Mouse (Mus musculus): ENCODE measurements around the gene Hectd4. TPM values are rescaled to one million over a fixed set of nuclear protein-coding genes. Genes with fewer than 3 reads are reported as not detected.
"Not testable (repeated sequence)": the region's sequence is repeated elsewhere in the genome, so short reads cannot be mapped to it uniquely, and the experiment has no call there.

Gene Hectd4
- polyA plus RNA-seq, 1 experiment from 2014 or later = 22.6 TPM

DNA sequence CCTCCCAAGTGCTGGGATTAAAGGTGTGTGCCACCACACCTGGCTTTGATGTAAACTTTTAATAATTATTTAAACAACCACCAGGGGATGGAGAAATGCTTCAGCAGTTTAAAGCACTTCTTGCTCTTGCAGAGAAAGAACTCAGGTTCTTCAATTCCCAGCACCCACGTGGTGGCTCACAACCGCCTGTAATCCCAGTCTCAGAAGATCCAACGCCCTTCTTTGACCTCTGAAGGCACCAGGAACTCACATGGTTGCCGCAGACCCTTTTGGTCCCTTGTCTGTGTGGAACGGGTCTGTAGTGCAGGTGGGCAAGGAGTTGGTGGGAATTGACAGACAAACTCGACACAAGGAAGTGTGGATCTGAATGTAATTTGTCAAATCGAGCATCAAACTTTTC lies 5.3 kb upstream of the Hectd4 start:
- 62% methylated on average over 7 of the region's 7 CpGs for WGBS

DNA sequence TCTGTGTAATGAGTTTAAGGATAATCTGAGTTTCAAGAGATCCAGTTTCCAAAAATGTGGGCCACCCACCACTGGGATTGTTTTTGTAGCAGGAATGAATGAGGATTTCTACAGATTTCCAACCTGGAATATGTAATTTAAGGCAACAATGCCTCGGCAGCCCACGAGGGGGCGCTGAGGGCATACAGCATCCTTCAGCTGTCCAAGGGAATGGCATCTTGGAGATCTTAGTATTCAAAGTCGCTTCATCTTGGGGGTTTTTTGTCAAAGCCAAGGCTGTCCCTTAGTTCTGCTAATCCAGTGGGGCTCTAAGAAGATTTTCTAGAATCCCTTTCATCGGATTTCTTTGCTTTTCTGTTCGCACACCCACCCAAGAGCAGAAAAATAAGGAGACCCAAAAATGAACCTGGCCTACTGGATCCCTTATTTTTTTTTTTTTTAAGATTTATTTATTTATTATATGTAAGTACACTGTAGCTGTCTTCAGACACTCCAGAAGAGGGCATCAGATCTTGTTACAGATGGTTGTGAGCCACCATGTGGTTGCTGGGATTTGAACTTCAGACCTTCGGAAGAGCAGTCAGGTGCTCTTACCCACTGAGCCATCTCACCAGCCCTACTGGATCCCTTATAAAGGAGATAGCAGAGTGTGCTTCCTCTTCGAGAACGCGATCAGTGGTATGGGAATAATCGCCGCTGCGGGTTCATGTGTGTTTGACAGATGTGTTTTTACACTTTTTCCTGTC lies 4.5 kb upstream of the Hectd4 start:
- no peak overlapping the region for H3K4me3 ChIP-seq (ENCODE audit: low read depth, low read length)
- H3K9ac ChIP-seq (ENCODE audit: low read depth, low read length) = no peak overlapping the region
- peaks cover 19% of the 10 kb centered on the region for H3K36me3 ChIP-seq (ENCODE audit: control insufficient read depth, insufficient read depth, low read length)
- no peak overlapping the region for H3K27ac ChIP-seq (ENCODE audit: low read length)
- peaks cover 3% of the 10 kb centered on the region; the same call in 1 of the 2 replicates for H3K4me1 ChIP-seq (ENCODE audit: control insufficient read depth, insufficient read depth, low read length)
- no peak for ATAC-seq
- H3K27me3 ChIP-seq (ENCODE audit: control insufficient read depth, insufficient read depth, low read depth, low read length) = no peaks in the 10 kb centered on the region
- H3K9me3 ChIP-seq (replicated peaks; ENCODE audit: control insufficient read depth, low read length, poor library complexity, severe bottlenecking) = no peaks in the 10 kb centered on the region
- H3K4me2 ChIP-seq (ENCODE audit: low read length) = no peak overlapping the region
- WGBS = 46% methylated on average over 13 of the region's 13 CpGs

More for the DNA sequence above, 5.3 kb upstream of the Hectd4 start:
- no peaks in the 10 kb centered on the region for H3K9me3 ChIP-seq (replicated peaks; ENCODE audit: control insufficient read depth, low read length, poor library complexity, severe bottlenecking)
- H3K9ac ChIP-seq (ENCODE audit: low read depth, low read length) = no peak overlapping the region
- no peaks in the 10 kb centered on the region for H3K27me3 ChIP-seq (ENCODE audit: control insufficient read depth, insufficient read depth, low read depth, low read length)
- H3K4me1 ChIP-seq (ENCODE audit: control insufficient read depth, insufficient read depth, low read length) = peaks cover 2% of the 10 kb centered on the region; the same call in 1 of the 2 replicates
- no peak overlapping the region for H3K4me2 ChIP-seq (ENCODE audit: low read length)
- no peak for ATAC-seq
- no peak overlapping the region for H3K27ac ChIP-seq (ENCODE audit: low read length)
- H3K4me3 ChIP-seq (ENCODE audit: low read depth, low read length) = no peak overlapping the region
- H3K36me3 ChIP-seq (ENCODE audit: control insufficient read depth, insufficient read depth, low read length) = peaks cover 19% of the 10 kb centered on the region

DNA sequence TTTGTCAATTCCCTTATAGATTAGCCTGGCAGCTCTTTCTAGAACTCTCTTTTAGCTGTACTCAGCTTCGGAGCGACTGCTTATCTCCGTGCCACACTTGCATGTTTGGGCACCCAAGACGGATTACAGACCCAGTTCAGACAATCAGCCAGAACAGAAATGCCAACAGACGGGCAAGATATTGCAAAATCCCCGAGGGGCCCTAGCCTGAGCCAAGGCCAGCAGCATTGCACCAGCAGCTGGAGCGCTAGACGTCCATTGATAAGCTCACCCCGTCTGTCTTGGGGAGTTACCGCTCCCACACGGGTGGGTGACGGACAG lies 3.9 kb upstream of the Hectd4 start:
- no peaks in the 10 kb centered on the region for H3K27me3 ChIP-seq (ENCODE audit: control insufficient read depth, insufficient read depth, low read depth, low read length)
- no peak overlapping the region for H3K27ac ChIP-seq (ENCODE audit: low read length)
- ATAC-seq = no peak
- H3K4me3 ChIP-seq (ENCODE audit: low read depth, low read length) = no peak overlapping the region
- peaks cover 15% of the 10 kb centered on the region for H3K36me3 ChIP-seq (ENCODE audit: control insufficient read depth, insufficient read depth, low read length)
- 73% methylated on average over 12 of the region's 12 CpGs for WGBS
- H3K4me2 ChIP-seq (ENCODE audit: low read length) = no peak overlapping the region
- no peaks in the 10 kb centered on the region for H3K9me3 ChIP-seq (replicated peaks; ENCODE audit: control insufficient read depth, low read length, poor library complexity, severe bottlenecking)
- H3K9ac ChIP-seq (ENCODE audit: low read depth, low read length) = no peak overlapping the region
- peaks cover 3% of the 10 kb centered on the region; the same call in 1 of the 2 replicates for H3K4me1 ChIP-seq (ENCODE audit: control insufficient read depth, insufficient read depth, low read length)

DNA sequence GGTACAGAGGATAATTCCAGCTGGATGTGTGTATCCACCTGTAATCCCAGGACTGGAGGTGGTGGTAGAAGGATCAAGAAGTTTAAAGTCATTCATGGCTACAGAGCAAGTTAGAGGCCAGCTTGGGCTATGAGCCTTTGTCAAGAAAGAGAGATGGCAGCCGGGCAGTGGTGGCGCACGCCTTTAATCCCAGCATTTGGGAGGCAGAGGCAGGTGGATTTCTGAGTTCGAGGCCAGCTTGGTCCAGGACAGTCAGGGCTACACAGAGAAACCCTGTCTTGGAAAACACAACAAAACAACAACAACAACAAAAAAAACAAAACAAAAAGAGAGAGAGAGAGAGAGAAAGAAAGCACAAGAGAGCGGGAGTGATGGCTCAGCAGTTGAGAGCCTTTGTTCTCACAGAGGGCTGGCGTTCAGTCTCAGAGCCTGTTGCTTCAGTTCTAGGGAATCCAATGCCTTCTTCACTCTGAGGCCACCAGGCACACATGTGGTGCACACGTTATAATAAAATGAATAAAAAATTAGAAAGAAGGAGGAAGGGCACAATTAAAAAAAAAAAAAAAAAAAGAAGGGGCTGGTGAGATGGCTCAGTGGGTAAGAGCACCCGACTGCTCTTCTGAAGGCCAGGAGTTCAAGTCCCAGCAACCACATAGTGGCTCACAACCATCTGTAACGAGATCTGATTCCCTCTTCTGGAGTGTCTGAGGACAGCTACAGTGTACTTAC lies 3.3 kb upstream of the Hectd4 start:
- not testable (repeated sequence) for H3K9me3 ChIP-seq (replicated peaks; ENCODE audit: control insufficient read depth, low read length, poor library complexity, severe bottlenecking); H3K4me2 ChIP-seq (ENCODE audit: low read length); H3K4me1 ChIP-seq (ENCODE audit: control insufficient read depth, insufficient read depth, low read length); H3K27me3 ChIP-seq (ENCODE audit: control insufficient read depth, insufficient read depth, low read depth, low read length); H3K9ac ChIP-seq (ENCODE audit: low read depth, low read length); H3K27ac ChIP-seq (ENCODE audit: low read length); H3K4me3 ChIP-seq (ENCODE audit: low read depth, low read length); ATAC-seq
- 88% methylated on average over 9 of the region's 9 CpGs for WGBS
- peaks cover 11% of the 10 kb centered on the region for H3K36me3 ChIP-seq (ENCODE audit: control insufficient read depth, insufficient read depth, low read length)

DNA sequence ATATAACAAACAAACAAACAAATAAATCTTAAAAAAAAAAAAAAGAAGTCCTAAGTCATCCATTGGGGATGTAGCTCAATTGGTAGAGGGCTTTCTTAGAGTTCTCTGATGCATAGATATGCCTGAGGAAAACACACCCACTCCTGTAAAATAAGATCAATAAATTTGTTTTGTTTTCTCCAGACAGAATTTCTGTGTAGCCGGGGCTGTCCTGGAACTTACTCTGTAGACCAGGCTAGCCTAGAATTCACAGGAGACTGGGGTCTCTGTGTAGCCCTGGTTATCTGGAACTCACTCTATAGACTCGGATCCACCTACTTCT lies 2.7 kb upstream of the Hectd4 start:
- no peak overlapping the region for H3K4me3 ChIP-seq (ENCODE audit: low read depth, low read length)
- peaks cover 9% of the 10 kb centered on the region for H3K4me1 ChIP-seq (ENCODE audit: control insufficient read depth, insufficient read depth, low read length)
- no peak overlapping the region for H3K4me2 ChIP-seq (ENCODE audit: low read length)
- no peaks in the 10 kb centered on the region for H3K27me3 ChIP-seq (ENCODE audit: control insufficient read depth, insufficient read depth, low read depth, low read length)
- no peak overlapping the region for H3K27ac ChIP-seq (ENCODE audit: low read length)
- ATAC-seq = no peak
- H3K36me3 ChIP-seq (ENCODE audit: control insufficient read depth, insufficient read depth, low read length) = peaks cover 6% of the 10 kb centered on the region
- WGBS = 94% methylated on average over 2 of the region's 2 CpGs
- no peaks in the 10 kb centered on the region for H3K9me3 ChIP-seq (replicated peaks; ENCODE audit: control insufficient read depth, low read length, poor library complexity, severe bottlenecking)
- H3K9ac ChIP-seq (ENCODE audit: low read depth, low read length) = no peak overlapping the region

DNA sequence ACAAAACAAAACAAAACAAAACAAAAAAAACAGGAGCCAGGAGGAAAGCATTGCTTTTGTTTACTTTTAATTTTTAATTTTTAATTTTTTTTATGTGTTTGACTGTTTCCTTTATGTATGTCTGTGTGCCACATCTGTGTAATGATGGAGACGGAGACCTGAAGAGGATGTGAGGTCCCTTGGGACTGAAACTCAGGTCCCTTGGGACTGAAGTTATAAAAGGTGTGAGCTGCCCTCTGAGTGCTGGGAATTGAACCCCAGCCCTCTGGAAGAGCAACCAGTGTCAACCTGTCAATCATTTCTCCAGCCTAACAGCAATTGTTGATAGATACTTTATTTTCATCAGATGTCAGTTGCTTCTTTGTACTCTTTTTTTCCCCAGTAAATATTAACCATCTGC lies 829 bp upstream of the Hectd4 start:
- no peaks in the 10 kb centered on the region for H3K36me3 ChIP-seq (ENCODE audit: control insufficient read depth, insufficient read depth, low read length)
- no peak for ATAC-seq
- H3K9me3 ChIP-seq (replicated peaks; ENCODE audit: control insufficient read depth, low read length, poor library complexity, severe bottlenecking) = no peaks in the 10 kb centered on the region
- no peak overlapping the region for H3K4me3 ChIP-seq (ENCODE audit: low read depth, low read length)
- no peak overlapping the region for H3K4me2 ChIP-seq (ENCODE audit: low read length)
- H3K9ac ChIP-seq (ENCODE audit: low read depth, low read length) = no peak overlapping the region
- H3K4me1 ChIP-seq (ENCODE audit: control insufficient read depth, insufficient read depth, low read length) = peaks cover 17% of the 10 kb centered on the region
- no peak overlapping the region for H3K27ac ChIP-seq (ENCODE audit: low read length)
- no peaks in the 10 kb centered on the region for H3K27me3 ChIP-seq (ENCODE audit: control insufficient read depth, insufficient read depth, low read depth, low read length)
- 90% methylated on average over 1 of the region's 1 CpGs for WGBS

DNA sequence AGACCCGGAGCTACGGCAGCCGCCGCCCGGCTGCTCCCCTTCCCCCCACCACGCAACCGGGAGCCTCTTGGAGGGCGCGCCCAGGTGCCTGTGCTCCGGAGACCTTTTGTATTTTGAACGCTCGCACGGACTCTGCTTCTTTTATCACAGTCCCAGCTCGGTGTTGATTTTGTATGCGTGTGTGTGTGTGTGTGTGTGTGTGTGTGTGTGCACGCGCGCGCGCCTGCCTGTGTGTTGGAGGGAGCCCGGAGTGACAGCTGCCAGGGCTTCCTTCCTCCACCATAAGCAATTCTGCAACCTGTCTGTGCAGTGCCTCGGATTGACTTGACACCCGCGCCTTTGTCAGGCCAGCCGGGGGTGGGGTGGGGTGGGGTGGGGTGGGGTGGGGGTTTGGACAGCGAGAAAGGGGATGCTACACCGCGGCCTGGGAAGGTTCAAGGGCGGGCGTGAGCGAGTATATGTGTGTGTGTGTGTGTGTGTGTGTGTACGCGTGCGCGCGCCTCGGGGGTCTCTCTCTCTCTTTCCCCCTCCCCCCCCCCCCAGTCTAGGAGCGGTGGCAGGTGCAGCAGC lies 798 bp downstream of the Hectd4 start:
- peak overlapping the region; percentile 95 for H3K27ac ChIP-seq (ENCODE audit: low read length)
- peak overlapping the region; percentile 99 for H3K9ac ChIP-seq (ENCODE audit: low read depth, low read length)
- H3K4me3 ChIP-seq (ENCODE audit: low read depth, low read length) = peak overlapping the region; percentile 98
- ATAC-seq = peak; percentile 62
- H3K27me3 ChIP-seq (ENCODE audit: control insufficient read depth, insufficient read depth, low read depth, low read length) = no peaks in the 10 kb centered on the region
- 0% methylated on average over 25 of the region's 38 CpGs for WGBS
- peaks cover 19% of the 10 kb centered on the region for H3K4me1 ChIP-seq (ENCODE audit: control insufficient read depth, insufficient read depth, low read length)
- no peaks in the 10 kb centered on the region for H3K36me3 ChIP-seq (ENCODE audit: control insufficient read depth, insufficient read depth, low read length)
- peak overlapping the region; percentile 71 for H3K4me2 ChIP-seq (ENCODE audit: low read length)
- H3K9me3 ChIP-seq (replicated peaks; ENCODE audit: control insufficient read depth, low read length, poor library complexity, severe bottlenecking) = no peaks in the 10 kb centered on the region

DNA sequence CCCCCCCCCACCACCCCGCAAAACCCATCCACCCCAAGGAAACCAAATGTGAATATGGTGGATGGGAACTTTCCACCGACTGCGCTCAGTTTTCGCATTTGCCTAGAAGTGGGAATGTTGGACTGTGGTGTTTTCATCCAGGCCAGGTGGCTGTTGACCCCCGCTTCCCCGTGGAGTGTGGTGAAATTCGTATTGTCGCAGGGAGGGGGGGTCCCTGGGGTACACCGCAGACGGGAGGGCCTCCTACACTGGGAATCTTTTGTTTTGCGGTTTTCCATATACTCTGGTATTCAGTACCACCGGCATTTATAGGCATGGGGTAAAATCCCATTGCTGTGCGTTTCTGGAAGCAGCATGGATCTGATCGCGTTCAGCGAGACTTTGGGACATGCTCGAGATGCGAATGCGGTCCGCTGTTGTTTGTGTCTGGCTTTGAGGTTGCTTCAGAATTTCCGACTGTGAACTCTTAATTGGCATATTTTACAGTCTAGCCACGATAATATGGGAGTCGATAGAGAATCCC lies 1.4 kb downstream of the Hectd4 start:
- H3K4me3 ChIP-seq (ENCODE audit: low read depth, low read length) = peak overlapping the region; percentile 98
- peak overlapping the region; percentile 99 for H3K9ac ChIP-seq (ENCODE audit: low read depth, low read length)
- peak overlapping the region; percentile 95 for H3K27ac ChIP-seq (ENCODE audit: low read length)
- peak overlapping the region; percentile 71 for H3K4me2 ChIP-seq (ENCODE audit: low read length)
- no peaks in the 10 kb centered on the region for H3K9me3 ChIP-seq (replicated peaks; ENCODE audit: control insufficient read depth, low read length, poor library complexity, severe bottlenecking)
- H3K36me3 ChIP-seq (ENCODE audit: control insufficient read depth, insufficient read depth, low read length) = no peaks in the 10 kb centered on the region
- no peaks in the 10 kb centered on the region for H3K27me3 ChIP-seq (ENCODE audit: control insufficient read depth, insufficient read depth, low read depth, low read length)
- ATAC-seq = peak; percentile 18; the same call in 1 of the 2 replicates
- peaks cover 22% of the 10 kb centered on the region for H3K4me1 ChIP-seq (ENCODE audit: control insufficient read depth, insufficient read depth, low read length)
- WGBS = 6% methylated on average over 23 of the region's 23 CpGs

DNA sequence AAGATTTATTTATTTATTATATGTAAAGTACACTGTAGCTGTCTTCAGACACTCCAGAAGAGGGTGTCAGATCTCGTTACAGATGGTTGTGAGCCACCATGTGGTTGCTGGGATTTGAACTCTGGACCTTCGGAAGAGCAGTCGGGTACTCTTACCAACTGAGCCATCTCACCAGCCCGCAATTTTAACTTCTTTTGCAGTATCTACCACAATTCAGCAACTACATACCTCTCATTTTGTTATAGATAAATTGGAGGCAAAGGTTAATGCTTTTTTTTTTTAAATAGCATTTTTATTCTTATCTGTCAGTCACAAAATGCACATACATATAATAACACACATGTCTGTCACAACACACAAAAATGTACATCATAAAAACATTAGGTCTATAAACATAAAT lies 4.0 kb downstream of the Hectd4 start:
- not testable (repeated sequence) for H3K27ac ChIP-seq (ENCODE audit: low read length); H3K36me3 ChIP-seq (ENCODE audit: control insufficient read depth, insufficient read depth, low read length); H3K27me3 ChIP-seq (ENCODE audit: control insufficient read depth, insufficient read depth, low read depth, low read length); ATAC-seq; H3K9ac ChIP-seq (ENCODE audit: low read depth, low read length); H3K4me2 ChIP-seq (ENCODE audit: low read length); H3K4me3 ChIP-seq (ENCODE audit: low read depth, low read length); H3K9me3 ChIP-seq (replicated peaks; ENCODE audit: control insufficient read depth, low read length, poor library complexity, severe bottlenecking)
- peaks cover 22% of the 10 kb centered on the region for H3K4me1 ChIP-seq (ENCODE audit: control insufficient read depth, insufficient read depth, low read length)
- 82% methylated on average over 4 of the region's 4 CpGs for WGBS

All from midbrain, embryonic 16.5 days (tissue).